Mouse (Mus musculus): ENCODE data around the gene Vsig2. TPM values are rescaled to one million over a fixed set of nuclear protein-coding genes. Genes with fewer than 3 reads are reported as not detected.

Gene Vsig2
- 0.58 and 1.3 TPM in 2 replicates for polyA plus RNA-seq (2016; fragmentation: Nextera tagmentation; extraction: Ambion mirVana)

DNA sequence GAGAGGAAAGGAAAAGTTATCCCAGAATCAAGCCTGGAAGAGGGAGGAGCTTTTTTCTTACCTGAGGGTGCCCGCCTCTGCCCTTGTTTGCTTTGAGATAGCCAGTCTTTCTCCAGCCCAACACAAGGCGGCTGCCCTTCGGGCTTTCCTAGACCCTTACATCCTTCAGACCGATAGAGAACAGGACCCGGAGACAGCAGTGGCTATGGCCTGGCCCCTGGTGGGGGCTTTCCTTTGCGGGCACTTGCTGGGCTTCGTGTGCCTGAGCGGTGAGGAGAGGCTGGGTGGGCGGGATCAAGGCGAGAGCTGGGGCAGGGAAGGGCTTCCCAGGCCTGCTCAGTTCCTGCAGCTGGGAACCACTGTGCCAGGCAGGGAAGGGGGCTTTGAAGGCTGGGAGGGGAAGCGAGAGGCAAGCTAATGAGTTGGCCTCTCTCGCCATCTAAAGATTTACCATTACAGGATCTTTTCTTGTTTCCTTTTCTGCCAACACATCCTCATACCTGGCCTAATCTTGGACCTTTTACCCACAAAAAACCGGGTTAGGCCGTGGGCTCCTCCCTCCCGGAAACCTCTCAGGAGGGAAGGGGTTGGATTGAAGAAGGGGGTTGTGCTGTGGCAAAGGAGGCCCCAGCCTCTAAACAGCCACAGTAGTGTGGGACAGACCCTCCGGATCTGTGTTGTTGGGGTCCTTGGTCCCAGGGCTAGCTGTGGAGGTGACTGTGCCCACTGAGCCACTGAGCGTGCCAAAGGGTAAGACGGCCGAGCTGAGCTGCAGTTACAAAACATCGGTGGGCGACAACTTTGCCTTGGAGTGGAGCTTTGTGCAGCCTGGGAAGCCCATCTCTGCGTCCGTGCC, at the start of gene Vsig2:
Vsig2 (plus strand) TSS at position 86 of the 856 bp plus-strand sequence.
- no peak within 1 kb of the TSS for H3K4me3 ChIP-seq
- no peaks in the 10 kb centered on the region for H3K4me1 ChIP-seq
- 0 out of 2 replicates have a peak, but pooled peaks have one; percentile 22 for ATAC-seq (ENCODE audit: low FRiP score, low read depth)
- H3K9me3 ChIP-seq, result no peaks in the 10 kb centered on the region
- H3K27me3 ChIP-seq (replicated peaks), result peaks cover 11% of the 10 kb centered on the region
- no peak within 1 kb of the TSS for H3K9ac ChIP-seq
- H3K36me3 ChIP-seq, result 0 out of 2 replicates have a peak, but pooled peaks cover 2% of the 10 kb centered on the region
- no peak within 1 kb of the TSS for H3K4me2 ChIP-seq (replicated peaks)
- 45% methylated on average over 23 of the region's 23 CpGs for WGBS
- no peak within 1 kb of the TSS for H3K27ac ChIP-seq

DNA sequence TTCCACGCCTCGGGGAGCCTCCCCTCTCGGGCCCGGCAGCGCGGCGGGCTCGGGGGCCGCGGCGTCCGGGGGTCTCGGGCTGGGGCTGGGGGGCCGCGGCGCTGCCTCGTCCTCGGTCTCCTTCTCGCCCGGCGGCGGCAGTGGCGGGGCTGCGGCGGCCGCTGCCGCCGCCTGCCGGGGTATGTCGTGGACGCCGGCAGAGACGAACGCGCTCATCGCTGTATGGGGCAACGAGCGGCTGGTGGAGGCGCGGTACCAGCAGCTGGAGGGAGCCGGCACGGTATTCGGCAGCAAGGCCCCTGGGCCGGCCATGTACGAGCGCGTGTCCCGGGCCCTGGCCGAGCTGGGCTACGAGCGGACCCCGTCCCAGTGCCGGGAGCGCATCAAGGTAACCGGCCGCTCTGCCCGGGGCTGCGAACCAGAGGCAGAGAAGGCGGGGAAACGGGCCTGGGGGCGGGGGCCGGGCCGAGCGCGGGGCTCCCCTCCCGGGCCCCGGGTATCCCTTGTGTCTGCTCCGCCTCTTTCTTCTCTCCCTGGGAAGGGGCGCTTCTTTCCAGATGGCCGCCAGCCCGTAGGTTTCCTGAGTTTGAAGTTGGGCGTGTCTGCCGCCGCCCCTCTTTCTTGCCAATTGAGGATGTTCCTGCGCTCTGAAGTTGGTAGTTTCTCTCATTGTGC, 49.5 kb upstream of the Vsig2 start:
- no peaks in the 10 kb centered on the region for H3K9me3 ChIP-seq
- H3K4me2 ChIP-seq (replicated peaks), result peak overlapping the region; percentile 73
- peak; percentile 83 for ATAC-seq (ENCODE audit: low FRiP score, low read depth)
- H3K4me1 ChIP-seq, result peaks cover 20% of the 10 kb centered on the region
- 0 out of 2 replicates have a peak, but pooled peaks cover 8% of the 10 kb centered on the region for H3K36me3 ChIP-seq
- H3K9ac ChIP-seq, result peak overlapping the region; percentile 89
- peak overlapping the region; percentile 94 for H3K27ac ChIP-seq
- under 1% methylated on average over 75 of the region's 75 CpGs for WGBS
- H3K4me3 ChIP-seq, result peak overlapping the region; percentile 99
- no peaks in the 10 kb centered on the region for H3K27me3 ChIP-seq (replicated peaks)

DNA sequence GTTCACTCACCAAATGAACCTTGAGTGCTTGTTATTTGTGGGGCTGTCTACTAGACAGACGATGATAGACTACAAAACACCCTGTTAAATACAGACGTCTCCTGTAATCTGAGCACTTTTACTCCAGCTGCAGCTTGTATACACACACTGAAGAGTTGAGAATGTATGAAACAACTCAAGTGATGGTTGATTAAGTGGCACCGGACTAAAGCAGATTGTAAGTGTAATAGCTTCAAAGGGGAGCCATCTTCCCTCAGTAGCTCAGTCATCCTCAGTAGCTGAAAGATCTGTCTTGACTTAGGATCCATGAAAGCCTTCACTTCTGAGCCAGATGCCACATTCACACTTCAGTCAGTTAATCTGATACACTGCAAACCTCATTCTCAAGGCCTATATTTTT, 43.3 kb upstream of the Vsig2 start:
- 76% methylated on average over 3 of the region's 3 CpGs for WGBS
- ATAC-seq (ENCODE audit: low FRiP score, low read depth), result no peak
- H3K27me3 ChIP-seq (replicated peaks), result no peaks in the 10 kb centered on the region
- H3K9me3 ChIP-seq, result no peaks in the 10 kb centered on the region
- no peak overlapping the region for H3K9ac ChIP-seq
- H3K4me2 ChIP-seq (replicated peaks), result no peak overlapping the region
- H3K4me3 ChIP-seq, result no peak overlapping the region
- H3K4me1 ChIP-seq, result peaks cover 6% of the 10 kb centered on the region
- H3K36me3 ChIP-seq, result 0 out of 2 replicates have a peak, but pooled peaks cover 8% of the 10 kb centered on the region
- no peak overlapping the region for H3K27ac ChIP-seq

DNA sequence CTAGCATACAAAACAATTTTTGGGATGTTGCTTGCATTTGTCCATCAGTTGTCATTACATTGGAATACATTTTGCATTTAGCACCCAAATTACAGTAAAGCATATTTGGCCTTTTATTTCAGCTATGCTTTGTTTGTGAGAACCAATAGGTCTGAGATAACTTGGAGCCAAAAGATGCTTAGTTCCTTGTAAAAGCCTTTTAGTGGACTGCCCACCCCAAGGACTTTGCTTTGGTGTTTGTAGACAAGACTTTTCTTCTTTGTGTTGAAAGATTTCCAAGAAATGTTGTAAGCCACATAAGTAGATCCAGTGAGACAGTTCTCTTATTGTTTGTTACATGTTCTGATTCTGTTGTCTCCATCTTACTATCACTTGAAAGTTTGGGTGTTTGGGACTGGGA, 42.7 kb upstream of the Vsig2 start:
- ATAC-seq (ENCODE audit: low FRiP score, low read depth), result no peak
- Histone ChIP-seq H3K9me3 (no peaks in the 10 kb centered on the region), H3K4me1 (peaks cover 2% of the 10 kb centered on the region; the same call in 1 of the 2 replicates), H3K27ac (no peak overlapping the region), H3K9ac (no peak overlapping the region), H3K27me3 (replicated peaks) (no peaks in the 10 kb centered on the region), H3K36me3 (0 out of 2 replicates have a peak, but pooled peaks cover 8% of the 10 kb centered on the region), H3K4me3 (no peak overlapping the region), H3K4me2 (replicated peaks) (no peak overlapping the region)

DNA sequence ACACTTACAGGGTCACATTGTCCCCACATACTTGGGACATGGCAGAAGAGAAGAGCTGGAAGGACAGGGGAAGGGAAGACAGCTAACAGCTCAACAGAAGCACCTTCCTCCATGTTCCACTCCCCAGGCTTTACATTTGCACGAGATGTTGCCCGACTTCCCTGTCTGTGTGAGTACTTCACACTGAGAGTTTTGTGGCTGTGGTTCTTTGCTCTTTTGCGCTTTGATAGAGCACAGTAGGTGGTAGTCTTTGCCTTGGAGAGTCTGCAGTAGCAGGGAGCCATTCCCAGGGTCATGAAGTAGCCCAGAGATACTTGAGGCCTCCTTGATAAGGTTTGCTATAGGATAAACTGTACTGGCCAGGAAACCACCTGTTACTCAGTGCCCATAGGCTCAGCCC, 38.9 kb upstream of the Vsig2 start:
- Histone ChIP-seq H3K9ac (no peak overlapping the region), H3K9me3 (no peaks in the 10 kb centered on the region), H3K27me3 (replicated peaks) (no peaks in the 10 kb centered on the region), H3K4me3 (no peak overlapping the region), H3K4me2 (replicated peaks) (no peak overlapping the region), H3K4me1 (no peaks in the 10 kb centered on the region), H3K27ac (no peak overlapping the region), H3K36me3 (no peaks in the 10 kb centered on the region)
- 79% methylated on average over 3 of the region's 3 CpGs for WGBS
- ATAC-seq (ENCODE audit: low FRiP score, low read depth), result no peak

DNA sequence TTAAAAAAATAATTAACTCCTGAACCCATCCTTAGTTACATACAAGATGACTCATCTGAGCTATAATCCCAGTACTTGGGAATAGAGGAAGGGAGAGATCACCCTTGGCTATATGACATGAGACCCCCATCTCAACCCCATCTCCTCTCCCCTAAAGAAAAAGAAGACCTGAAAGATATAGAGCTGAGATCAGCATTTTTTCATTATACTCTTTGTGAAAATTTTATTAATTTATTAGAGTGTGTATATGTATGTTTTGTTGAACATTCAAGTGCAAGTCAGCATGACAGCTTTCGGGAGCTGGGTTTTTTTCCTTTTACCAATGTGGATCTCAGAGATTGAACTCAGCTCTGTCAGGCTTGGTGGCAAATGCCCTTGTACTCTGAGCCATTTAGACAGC, 37.9 kb upstream of the Vsig2 start:
- Histone ChIP-seq H3K9ac (no peak overlapping the region), H3K9me3 (no peaks in the 10 kb centered on the region), H3K27ac (no peak overlapping the region), H3K36me3 (no peaks in the 10 kb centered on the region), H3K27me3 (replicated peaks) (no peaks in the 10 kb centered on the region), H3K4me3 (no peak overlapping the region), H3K4me2 (replicated peaks) (no peak overlapping the region), H3K4me1 (no peaks in the 10 kb centered on the region)
- no peak for ATAC-seq (ENCODE audit: low FRiP score, low read depth)
- WGBS, result 93% methylated on average over 1 of the region's 1 CpGs

DNA sequence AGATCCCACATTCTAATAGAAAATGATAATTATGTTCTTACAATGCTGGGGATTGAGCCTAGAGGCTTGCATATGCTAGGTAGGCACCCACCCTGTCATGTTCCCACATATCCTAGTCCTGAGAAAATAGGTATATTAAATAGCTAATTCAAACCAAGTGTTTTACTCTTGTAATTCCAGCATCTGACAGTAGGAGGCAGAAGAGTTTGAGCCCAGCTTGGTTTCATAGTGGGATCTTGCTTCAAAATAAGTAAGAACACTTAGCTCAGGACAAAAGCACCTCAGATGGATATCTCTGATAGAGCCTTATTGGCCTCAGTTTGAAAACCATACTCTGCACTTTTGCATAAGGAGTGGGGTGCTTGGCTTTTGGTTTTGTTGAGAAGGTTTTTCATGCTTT, 34.7 kb upstream of the Vsig2 start:
- no peak overlapping the region for H3K9ac ChIP-seq
- no peaks in the 10 kb centered on the region for H3K27me3 ChIP-seq (replicated peaks)
- no peaks in the 10 kb centered on the region for H3K36me3 ChIP-seq
- H3K9me3 ChIP-seq, result no peaks in the 10 kb centered on the region
- ATAC-seq (ENCODE audit: low FRiP score, low read depth), result no peak
- H3K4me1 ChIP-seq, result no peaks in the 10 kb centered on the region
- no peak overlapping the region for H3K4me3 ChIP-seq
- H3K27ac ChIP-seq, result no peak overlapping the region
- H3K4me2 ChIP-seq (replicated peaks), result no peak overlapping the region

DNA sequence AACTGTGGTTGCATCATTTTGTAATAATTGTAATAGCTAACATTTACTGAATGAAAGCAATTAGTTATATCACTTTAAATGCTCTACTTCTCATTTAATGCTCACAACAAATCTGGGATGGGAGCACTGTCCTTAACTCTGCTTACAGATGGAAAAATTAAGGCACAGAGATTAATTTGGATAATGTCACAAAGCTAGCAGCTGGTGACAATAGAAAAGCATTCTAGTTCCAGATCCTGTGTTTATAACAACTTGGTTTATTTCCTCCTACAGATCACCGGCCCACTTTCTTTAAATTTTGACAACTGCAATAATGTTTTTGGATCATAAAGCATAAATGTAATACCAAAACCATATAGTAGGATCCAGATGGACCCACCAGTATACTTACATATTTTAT, 33.0 kb upstream of the Vsig2 start:
- H3K4me1 ChIP-seq, result no peaks in the 10 kb centered on the region
- no peaks in the 10 kb centered on the region for H3K9me3 ChIP-seq
- no peaks in the 10 kb centered on the region for H3K27me3 ChIP-seq (replicated peaks)
- no peak overlapping the region for H3K27ac ChIP-seq
- H3K4me3 ChIP-seq, result no peak overlapping the region
- ATAC-seq (ENCODE audit: low FRiP score, low read depth), result no peak
- WGBS, result 94% methylated on average over 1 of the region's 1 CpGs
- no peaks in the 10 kb centered on the region for H3K36me3 ChIP-seq
- no peak overlapping the region for H3K4me2 ChIP-seq (replicated peaks)
- H3K9ac ChIP-seq, result no peak overlapping the region

DNA sequence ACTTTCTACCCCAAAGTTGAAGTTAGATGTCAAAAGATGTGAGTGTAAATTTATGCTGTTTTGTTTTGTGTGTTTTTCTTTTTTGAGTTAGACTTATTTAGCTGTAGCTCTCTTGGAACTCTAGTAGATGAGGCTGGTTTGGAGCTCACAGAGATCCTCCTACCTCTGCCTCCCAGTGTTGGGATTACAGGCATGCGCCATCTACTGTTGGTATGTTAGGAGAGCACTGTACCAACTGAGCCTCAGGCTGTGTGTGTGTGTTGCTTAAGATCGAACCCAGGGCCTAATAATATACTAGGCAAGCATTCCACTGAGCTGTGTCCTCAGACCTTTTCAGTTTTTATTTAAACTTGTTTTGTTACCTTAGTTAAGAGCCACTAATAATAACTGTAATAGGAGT, 27.0 kb upstream of the Vsig2 start:
- 94% methylated on average over 2 of the region's 2 CpGs for WGBS
- H3K9ac ChIP-seq, result no peak overlapping the region

DNA sequence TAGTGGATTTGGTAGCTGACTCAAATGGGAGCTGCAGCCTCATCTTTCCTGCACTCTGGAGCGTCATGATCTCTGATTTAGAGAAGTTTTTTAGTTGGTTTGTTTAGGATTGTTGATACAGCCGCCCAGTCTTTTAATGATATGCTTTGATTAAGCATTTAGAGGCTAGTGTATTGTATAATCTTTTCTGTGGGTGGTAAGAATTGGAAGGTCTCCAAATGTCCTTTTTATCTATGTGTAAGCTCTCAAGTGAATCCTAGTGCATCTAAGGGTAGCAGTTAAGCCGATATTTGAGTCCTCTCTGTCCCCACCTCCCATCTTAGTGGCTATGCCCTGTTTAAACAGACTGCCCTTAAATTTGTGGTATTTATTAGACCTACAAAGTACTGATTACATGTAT, 24.6 kb upstream of the Vsig2 start:
- no peak overlapping the region for H3K4me3 ChIP-seq
- ATAC-seq (ENCODE audit: low FRiP score, low read depth), result no peak
- H3K36me3 ChIP-seq, result peaks cover 7% of the 10 kb centered on the region; the same call in 1 of the 2 replicates
- H3K4me2 ChIP-seq (replicated peaks), result no peak overlapping the region
- 89% methylated on average over 3 of the region's 3 CpGs for WGBS
- H3K9ac ChIP-seq, result no peak overlapping the region
- H3K27ac ChIP-seq, result no peak overlapping the region
- no peaks in the 10 kb centered on the region for H3K4me1 ChIP-seq
- H3K9me3 ChIP-seq, result no peaks in the 10 kb centered on the region
- no peaks in the 10 kb centered on the region for H3K27me3 ChIP-seq (replicated peaks)

More for the DNA sequence above, 27.0 kb upstream of the Vsig2 start:
- no peaks in the 10 kb centered on the region for H3K9me3 ChIP-seq
- no peaks in the 10 kb centered on the region for H3K36me3 ChIP-seq
- no peak overlapping the region for H3K4me2 ChIP-seq (replicated peaks)
- H3K4me1 ChIP-seq, result no peaks in the 10 kb centered on the region
- H3K4me3 ChIP-seq, result no peak overlapping the region
- H3K27me3 ChIP-seq (replicated peaks), result no peaks in the 10 kb centered on the region
- no peak overlapping the region for H3K27ac ChIP-seq
- ATAC-seq (ENCODE audit: low FRiP score, low read depth), result no peak

DNA sequence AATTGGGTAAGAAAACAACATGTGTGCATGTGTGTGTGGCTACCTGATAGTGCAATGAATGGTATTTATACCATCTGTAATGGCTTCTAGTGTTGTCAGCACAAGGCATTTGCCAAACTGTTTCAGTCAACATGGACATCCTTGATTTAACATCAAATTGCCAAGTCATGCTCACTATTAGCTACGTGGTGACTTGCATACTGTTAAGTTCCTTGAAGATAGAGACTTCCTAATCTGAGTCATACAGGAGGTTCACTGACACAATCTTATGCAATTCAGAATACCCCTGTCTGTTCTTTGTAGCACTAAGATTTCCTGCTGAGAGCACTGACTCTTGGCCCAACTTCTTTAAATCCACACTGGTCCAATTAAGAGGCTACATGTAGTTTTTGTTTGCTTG, 21.6 kb upstream of the Vsig2 start:
- H3K4me1 ChIP-seq, result no peaks in the 10 kb centered on the region
- H3K9me3 ChIP-seq, result no peaks in the 10 kb centered on the region
- H3K4me3 ChIP-seq, result no peak overlapping the region
- 85% methylated on average over 1 of the region's 1 CpGs for WGBS
- H3K27ac ChIP-seq, result no peak overlapping the region
- peaks cover 28% of the 10 kb centered on the region for H3K36me3 ChIP-seq
- H3K4me2 ChIP-seq (replicated peaks), result no peak overlapping the region
- no peak for ATAC-seq (ENCODE audit: low FRiP score, low read depth)
- H3K27me3 ChIP-seq (replicated peaks), result no peaks in the 10 kb centered on the region
- H3K9ac ChIP-seq, result no peak overlapping the region

DNA sequence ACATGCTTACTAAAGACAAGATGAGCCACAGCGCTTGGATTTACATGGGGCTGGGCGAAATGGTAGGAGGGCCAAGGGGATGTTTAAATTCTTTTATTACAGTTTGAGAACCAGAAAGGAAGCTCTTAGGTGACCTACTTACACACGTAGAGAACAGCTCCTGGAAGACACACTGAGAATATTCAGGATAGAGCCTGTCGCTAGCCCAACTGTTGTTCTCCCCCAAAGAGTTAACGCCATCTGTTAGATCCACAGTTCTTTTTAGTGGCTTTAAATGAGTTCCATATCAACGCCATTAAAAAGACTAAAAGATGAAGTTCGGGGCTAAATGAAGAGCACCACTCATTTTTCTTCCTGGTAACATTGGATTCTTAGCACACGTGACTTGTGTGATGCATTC, 20.1 kb upstream of the Vsig2 start:
- Histone ChIP-seq H3K36me3 (peaks cover 39% of the 10 kb centered on the region), H3K9ac (no peak overlapping the region), H3K9me3 (no peaks in the 10 kb centered on the region), H3K27me3 (replicated peaks) (no peaks in the 10 kb centered on the region), H3K4me3 (no peak overlapping the region), H3K4me1 (no peaks in the 10 kb centered on the region), H3K4me2 (replicated peaks) (no peak overlapping the region), H3K27ac (no peak overlapping the region)
- no peak for ATAC-seq (ENCODE audit: low FRiP score, low read depth)
- 88% methylated on average over 8 of the region's 8 CpGs for WGBS
